Mouse (Mus musculus): ENCODE data around the gene Stk16.

Gene Stk16

GRCm38 (mm10) chr1:75221538-75221937 is 10.9 kb downstream of the Stk16 start:
- no peak for TF ChIP-seq GATA4 (IDR thresholded peaks at IDR 0.05; ENCODE audit: insufficient replicate concordance, low read length)

- no peak for TF ChIP-seq GATA4 (IDR thresholded peaks at IDR 0.05; ENCODE audit: insufficient replicate concordance, low read length)
Observed at GRCm38 (mm10) chr1:75222926-75223325, 12.3 kb downstream of the Stk16 start.

- TF ChIP-seq GATA4 (IDR thresholded peaks at IDR 0.05; ENCODE audit: insufficient replicate concordance, low read length), result no peak
Observed at GRCm38 (mm10) chr1:75223532-75223931, 12.9 kb downstream of the Stk16 start.

- no peak for TF ChIP-seq GATA4 (IDR thresholded peaks at IDR 0.05; ENCODE audit: insufficient replicate concordance, low read length)
Observed at GRCm38 (mm10) chr1:75225473-75225872, 14.8 kb downstream of the Stk16 start.

- TF ChIP-seq GATA4 (IDR thresholded peaks at IDR 0.05; ENCODE audit: insufficient replicate concordance, low read length), result no peak
Observed at GRCm38 (mm10) chr1:75226138-75226537, 15.5 kb downstream of the Stk16 start.

GRCm38 (mm10) chr1:75227653-75228052 is 17.0 kb downstream of the Stk16 start:
- TF ChIP-seq GATA4 (IDR thresholded peaks at IDR 0.05; ENCODE audit: insufficient replicate concordance, low read length), result no peak

GRCm38 (mm10) chr1:75229158-75229557 is 18.5 kb downstream of the Stk16 start:
- no peak for TF ChIP-seq GATA4 (IDR thresholded peaks at IDR 0.05; ENCODE audit: insufficient replicate concordance, low read length)

GRCm38 (mm10) chr1:75230335-75230994 is 19.8 kb downstream of the Stk16 start:
- no peak for TF ChIP-seq GATA4 (IDR thresholded peaks at IDR 0.05; ENCODE audit: insufficient replicate concordance, low read length)

GRCm38 (mm10) chr1:75231224-75231623 is 20.6 kb downstream of the Stk16 start:
- no peak for TF ChIP-seq GATA4 (IDR thresholded peaks at IDR 0.05; ENCODE audit: insufficient replicate concordance, low read length)

- no peak for TF ChIP-seq GATA4 (IDR thresholded peaks at IDR 0.05; ENCODE audit: insufficient replicate concordance, low read length)
Observed at GRCm38 (mm10) chr1:75231664-75232152, 21.1 kb downstream of the Stk16 start, which contains the start of gene A630095N17Rik. TSS of gene A630095N17Rik (minus strand) at chr1:75232102.

GRCm38 (mm10) chr1:75234606-75235005 is 24.0 kb downstream of the Stk16 start:
- no peak for TF ChIP-seq GATA4 (IDR thresholded peaks at IDR 0.05; ENCODE audit: insufficient replicate concordance, low read length)

GRCm38 (mm10) chr1:75236117-75237050 is 25.7 kb downstream of the Stk16 start, which contains the start of gene Dnajb2:
TSS of gene Dnajb2 (plus strand) at chr1:75236406.
- no peak for TF ChIP-seq GATA4 (IDR thresholded peaks at IDR 0.05; ENCODE audit: insufficient replicate concordance, low read length)

- no peak for TF ChIP-seq GATA4 (IDR thresholded peaks at IDR 0.05; ENCODE audit: insufficient replicate concordance, low read length)
Observed at GRCm38 (mm10) chr1:75239591-75239990, 29.0 kb downstream of the Stk16 start.

- TF ChIP-seq GATA4 (IDR thresholded peaks at IDR 0.05; ENCODE audit: insufficient replicate concordance, low read length), result no peak
Observed at GRCm38 (mm10) chr1:75243411-75243810, 32.8 kb downstream of the Stk16 start.

- no peak for TF ChIP-seq GATA4 (IDR thresholded peaks at IDR 0.05; ENCODE audit: insufficient replicate concordance, low read length)
Observed at GRCm38 (mm10) chr1:75244175-75244826, 33.7 kb downstream of the Stk16 start.

Data from liver, adult (tissue).